Mouse (Mus musculus) left cerebral cortex, postnatal 10 days (tissue): Measurements from ENCODE around the gene Rps12. TPM values are rescaled to one million over a fixed set of nuclear protein-coding genes. Genes with fewer than 3 reads are reported as not detected.
A peak's percentile ranks its signal among the peaks of the same experiment; 100 is the strongest.

Experiments used
- DNase-seq, 2 experiments: peaks; one replicate each; pipeline ENCODE4 v3.0.0; 2021 to 2022; ENCODE audit warnings: low spot score in 2 of 2, mixed read lengths in 1 of 2; ENCODE audit errors: extremely low spot score in 1 of 2
- intact Hi-C: fragments of 180-260 bp; cut with DNase I; formaldehyde crosslinking; loops from one replicate; pipeline ENCODE4 v1.15.1; 2025
- total RNA-seq, 2 experiments: library from RNA; stranded (reverse); gene quantifications; 2 replicates each; pipeline ENCODE4 v1.2.3; 2021

The Rps12 gene
- total RNA-seq, result 100 to 1,000 TPM; 259 to 319 TPM

DNA sequence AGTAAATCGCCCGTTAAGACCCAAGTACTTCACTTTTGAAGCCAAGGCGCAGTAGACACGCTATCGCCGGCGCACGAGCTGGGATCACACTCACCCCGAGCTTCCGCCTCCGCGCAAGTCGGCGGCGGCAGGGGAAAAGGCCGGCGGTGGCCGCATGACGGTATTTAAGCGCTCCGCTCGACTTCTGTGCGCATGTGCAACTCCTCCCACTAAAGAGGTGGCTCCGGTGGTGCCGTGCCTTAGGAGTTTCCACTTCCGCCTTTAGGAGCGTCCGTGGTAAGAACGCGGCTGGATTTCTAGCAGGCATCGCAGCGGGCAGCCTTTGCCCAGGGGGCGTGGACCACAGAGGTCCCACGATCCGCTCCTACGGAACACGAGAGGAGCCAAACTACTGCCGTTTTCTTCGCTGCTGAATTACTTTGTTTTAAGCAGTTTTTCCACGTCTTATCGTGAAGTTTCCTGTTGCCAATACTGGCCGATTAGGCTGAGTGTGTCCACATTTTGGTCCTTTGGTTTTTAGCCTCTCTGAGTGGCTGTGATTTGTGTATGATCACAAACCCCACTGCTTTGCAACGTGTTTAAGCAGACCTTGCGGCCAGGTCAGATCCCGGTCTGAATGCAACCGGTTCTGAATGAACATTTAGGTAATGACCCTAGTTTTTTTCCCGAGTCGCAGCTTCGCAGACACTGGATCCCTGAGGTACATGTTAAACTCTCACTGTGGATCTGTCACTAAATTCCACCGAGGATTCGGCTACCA, at the start of gene Rps12:
Rps12 (minus strand) TSS at position 214 of the 760 bp plus-strand sequence.
- peak; percentile 99 for DNase-seq
- intact Hi-C loops, result no loop called here

DNA sequence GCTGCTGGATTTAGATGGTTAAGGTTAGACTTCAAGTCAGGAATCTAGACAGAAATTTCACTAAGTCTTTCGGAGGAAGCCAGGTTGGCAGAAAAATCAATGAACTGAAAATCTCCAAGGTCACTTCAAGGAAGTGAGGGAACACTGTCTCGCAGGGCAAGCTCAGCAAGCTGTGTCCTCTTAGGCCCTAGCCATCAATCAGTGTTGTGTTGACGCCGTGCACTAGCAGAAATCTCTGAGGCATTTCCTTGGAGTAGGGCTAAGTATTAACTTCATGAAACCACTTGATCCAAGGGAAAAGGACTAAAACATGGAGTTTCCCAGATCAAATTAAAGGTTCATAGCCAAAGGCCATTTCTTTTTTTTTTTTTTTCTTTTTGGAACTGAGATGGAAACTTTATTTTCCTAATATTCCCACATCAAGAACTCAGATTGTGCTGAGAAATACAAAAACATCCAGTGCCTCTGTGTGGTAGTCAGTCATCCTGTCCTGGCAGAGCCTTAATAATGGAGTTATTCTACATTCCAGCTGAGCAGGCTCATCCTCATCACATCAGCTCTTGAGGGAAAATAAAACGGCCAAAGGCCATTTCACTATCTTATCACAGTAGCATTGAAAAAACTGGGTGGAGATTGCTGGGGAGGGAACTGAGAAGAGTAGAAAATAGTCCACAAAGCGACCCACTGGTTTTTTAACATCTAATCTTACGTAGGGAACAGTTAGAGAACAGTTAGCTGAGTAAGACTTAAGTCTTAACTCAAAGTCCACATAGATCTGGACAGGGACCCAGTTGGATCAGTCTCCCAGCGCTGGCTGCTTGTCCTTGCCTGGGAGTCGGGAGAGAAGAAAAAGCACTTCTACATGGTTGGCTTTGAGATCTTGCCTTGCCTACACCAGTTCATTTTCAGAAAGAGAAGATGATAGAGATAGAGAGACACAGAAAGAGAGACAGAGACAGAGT, 49.2 kb upstream of the Rps12 start:
- no peak for DNase-seq
- intact Hi-C loops, result no loop called here

DNA sequence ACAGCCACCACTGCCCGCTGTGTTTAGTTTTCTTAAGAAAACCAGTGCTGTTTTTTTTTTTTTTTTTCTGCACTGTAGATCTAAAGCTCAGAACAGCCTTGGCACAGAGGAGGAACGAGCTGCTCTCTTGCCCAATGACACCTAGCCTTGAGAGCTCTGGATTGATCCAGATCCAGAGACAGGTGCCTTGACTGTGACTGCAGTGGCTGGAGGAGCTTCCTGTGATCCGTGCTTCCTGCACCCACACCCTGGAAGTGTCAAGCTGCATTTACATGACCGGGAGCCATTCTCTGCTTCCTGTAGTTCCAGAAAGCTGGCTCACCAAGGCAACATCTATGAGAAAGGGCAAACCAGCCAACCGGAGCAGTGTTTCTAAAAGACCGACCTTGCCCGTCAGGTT, 39.4 kb upstream of the Rps12 start:
- DNase-seq, result no peak
- intact Hi-C loops, result no loop called here

DNA sequence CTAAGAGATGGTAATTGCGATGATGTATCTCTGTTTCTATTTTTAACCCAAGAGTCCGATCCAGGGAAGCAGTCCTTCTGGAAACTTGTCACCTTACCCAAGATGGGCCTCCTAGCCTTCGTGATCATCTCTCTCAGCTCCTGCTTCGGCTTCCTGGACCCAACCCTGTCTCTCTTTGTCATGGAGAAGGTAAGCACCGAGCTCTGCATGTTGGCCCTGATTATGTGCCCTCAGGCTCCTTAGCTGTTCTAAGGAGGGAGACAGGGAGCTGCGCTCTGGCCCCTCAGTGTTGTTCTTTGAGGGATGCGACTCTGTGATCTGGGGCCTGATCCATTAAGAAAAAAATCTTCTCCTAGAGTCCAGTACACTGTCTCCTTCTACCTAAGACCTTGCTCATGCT, 29.2 kb upstream of the Rps12 start:
- no peak for DNase-seq
- intact Hi-C loops, result loop anchor here (5.0 to 10.0 kb wide), 2 partner anchors 161 to 479 kb away; no protein-coding TSS in a partner anchor

DNA sequence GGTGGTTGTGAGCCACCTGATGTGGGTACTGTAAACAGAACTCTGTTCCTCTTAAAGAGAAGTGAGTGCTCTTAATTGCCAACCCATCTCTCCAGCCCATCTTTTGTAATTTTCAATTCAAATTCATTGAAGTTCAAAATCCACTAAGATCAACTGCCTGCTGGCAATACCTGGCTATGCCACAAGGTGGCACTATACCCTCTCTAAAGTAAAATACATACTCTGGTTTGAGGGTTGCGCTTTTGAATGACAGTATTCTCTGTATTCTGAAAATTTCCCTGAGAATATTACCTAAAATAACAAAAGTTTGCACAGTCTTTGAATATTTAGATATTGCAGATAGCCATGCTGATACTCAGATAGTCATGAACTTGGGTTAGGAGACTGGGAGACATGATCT, 28.1 kb upstream of the Rps12 start:
- peak; percentile 74 to 77 for DNase-seq
- intact Hi-C loops, result loop anchor here (2.0 to 10.0 kb wide), 3 partner anchors 162 to 480 kb away; no protein-coding TSS in a partner anchor

DNA sequence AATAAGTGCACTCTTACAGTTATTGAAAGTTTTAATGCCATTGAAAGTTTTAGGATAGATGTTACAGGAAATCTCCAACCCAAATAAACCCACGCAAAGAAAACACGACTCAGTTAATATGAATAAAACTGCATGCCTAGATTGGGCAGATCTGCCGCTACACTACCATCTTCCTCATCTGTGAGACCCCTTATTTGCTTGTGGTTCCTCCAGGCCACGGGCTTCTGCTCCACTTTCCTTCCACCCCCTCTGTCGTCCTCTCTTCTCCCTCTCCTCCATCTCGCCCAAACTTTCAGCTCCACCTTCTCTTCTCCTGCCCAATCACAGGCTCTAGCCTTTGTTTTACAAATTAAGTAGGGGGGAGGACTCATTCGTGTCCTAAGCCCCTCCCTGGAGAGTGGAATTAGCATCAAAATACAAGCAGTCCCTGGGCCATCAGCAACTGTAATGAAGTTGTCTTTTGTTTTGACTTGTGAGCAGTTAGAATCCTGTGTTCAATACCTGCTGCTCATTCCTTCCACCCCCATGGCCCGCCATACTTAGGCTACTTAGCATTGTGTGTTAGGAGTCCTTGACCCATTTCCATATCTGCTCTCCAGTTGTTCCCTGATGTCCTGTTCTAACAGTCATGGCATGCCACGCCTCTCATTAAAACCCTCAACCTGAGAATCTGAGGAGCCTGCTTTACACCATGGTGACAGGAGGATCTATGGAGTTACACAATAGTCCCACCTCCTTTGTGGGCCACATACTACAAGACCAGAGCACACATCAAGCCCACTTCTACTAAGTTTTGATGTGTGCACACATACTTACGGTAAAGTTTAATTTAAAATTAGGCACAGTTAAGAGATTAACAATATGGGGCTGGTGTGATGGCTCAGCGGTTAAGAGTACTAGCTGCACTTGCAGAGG, 26.0 kb upstream of the Rps12 start:
- intact Hi-C loops, result loop anchor here (5.0 to 10.0 kb wide), 3 partner anchors 299 to 482 kb away; no protein-coding TSS in a partner anchor
- no peak for DNase-seq

DNA sequence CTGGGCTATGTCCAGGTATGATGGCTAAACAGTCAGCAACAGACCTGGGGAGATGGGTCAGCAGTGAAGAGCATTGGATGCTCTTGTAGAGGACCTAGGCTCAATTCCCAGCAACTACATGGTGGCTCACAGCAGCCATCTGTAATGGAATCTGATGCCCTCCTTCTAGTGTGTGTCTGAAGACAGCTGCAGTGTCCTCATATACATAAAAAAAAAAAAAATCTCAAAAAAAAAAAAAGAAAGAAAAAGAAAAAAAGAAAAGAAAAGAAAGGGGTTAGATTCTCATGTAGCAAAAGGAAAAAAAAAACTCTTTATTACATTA, 25.3 kb upstream of the Rps12 start:
- intact Hi-C loops, result loop anchor here (5.0 to 10.0 kb wide), 3 partner anchors 300 to 482 kb away; no protein-coding TSS in a partner anchor
- no peak for DNase-seq

DNA sequence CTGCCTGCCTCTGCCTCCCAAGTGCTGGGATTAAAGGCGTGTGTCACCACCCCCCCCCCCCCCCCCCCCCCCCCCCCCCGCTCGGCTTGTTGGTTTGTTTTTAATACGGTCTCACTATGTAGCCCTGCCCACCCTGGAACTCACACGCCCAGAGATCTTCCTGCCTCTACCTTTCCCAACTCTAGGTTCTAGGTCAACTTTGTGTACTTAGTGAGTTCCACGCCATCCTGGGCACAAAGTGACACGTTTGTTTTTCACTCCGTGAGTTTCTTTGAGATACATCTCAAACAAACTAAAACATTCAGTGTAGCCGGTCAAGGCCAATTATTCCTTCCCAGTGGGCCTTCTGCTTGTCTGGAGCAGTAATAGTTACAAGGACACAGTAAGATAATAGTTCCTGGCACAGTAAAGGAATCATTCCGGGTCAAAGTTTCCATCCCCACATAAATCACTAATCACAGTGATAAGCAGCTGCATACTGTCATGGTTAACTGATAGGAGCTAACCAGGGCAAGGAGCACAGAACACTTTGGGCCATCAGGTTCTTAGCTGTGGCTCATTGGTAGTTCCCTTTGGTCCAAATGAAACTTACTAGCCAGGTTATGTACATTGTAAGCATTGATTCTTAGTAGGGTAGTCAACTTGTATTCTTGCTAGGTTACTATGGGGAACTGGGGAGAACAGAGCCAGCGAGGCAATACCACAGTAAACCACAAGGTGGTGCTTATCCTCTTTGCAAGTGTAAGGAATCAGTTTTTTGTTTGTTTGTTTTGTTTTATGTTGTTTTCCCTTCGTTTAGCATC, 24.8 kb upstream of the Rps12 start:
- peak; percentile 34 to 75 for DNase-seq
- intact Hi-C loops, result loop anchor here (5.0 to 10.0 kb wide), 3 partner anchors 300 to 483 kb away; no protein-coding TSS in a partner anchor

DNA sequence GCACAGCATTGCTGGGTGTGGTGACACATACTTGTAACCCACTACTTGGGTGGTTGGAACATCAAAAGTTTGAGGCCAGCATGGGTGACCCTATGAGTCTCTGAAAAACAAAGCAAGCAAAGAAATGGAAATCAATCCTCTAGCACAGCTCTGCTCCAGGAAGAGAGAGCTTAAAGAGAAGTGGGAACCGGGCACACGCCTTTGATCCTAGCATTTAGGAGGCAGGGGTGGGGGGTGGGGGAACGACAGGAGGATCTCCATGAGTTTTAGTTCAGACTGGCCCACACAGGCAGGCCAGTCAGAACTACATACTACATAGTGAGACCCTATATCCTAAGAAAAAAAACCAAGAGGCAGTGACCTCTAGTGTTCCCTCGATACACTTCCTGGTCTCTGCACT, 19.1 kb upstream of the Rps12 start:
- no peak for DNase-seq
- intact Hi-C loops, result no loop called here

DNA sequence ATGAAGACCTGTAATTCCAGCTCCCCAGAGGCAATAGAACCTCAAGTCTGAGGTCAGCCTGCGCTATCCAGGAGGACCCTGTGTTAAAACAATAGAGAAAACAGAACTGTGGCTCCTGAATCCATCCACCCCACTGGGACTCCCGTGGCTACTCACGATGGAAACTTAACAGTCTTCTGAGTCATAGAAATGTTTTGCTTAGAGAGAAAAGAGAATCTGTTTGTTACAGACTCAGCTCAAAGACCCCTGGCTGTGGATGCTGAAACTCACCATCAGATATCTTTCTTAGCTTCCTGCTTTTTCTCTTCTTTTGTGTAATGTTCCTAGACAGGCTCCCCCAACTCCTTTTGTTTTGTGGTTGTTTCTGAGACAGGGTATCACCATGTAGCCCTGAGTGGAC, 17.6 kb upstream of the Rps12 start:
- no peak for DNase-seq
- intact Hi-C loops, result no loop called here

DNA sequence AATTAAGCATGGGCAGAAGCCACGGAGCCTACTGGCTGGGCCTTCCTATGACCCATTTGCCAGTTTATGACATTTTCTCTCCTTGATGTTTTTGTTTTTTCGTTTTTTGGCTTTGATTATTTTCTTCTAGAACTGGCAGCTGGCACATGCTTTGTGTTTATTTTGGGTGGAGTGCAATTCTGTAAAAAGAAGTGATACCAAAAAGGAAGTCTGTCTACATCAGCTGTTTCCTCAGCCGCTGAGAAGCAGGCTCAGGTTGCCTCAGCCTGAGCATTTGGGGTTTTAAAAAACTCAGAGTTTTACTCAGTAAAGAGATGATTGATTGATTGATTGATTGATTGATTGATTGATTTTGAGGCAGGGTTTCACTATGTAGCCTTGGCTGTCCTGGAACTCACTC, 15.8 kb upstream of the Rps12 start:
- no peak for DNase-seq
- intact Hi-C loops, result no loop called here

DNA sequence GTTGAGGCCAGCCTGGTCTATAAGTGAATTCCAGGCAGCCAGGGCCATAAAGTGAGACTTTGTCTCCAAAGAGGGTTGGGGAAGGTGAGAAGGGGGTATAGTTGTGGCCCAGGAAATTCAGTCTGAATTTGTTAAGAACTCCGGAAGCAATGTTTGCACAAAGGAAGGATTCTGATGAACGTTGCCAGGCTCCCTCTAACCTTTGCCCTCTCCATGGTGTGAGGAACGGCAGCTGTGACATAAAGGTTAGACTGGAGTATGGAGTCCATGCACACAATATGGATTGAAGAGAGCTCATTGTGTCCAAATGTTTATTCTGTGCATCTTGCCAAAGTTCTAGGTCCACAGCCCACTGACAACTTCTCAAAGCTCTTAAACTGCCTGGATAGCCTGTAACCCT, 12.9 kb upstream of the Rps12 start:
- intact Hi-C loops, result no loop called here
- DNase-seq, result no peak

DNA sequence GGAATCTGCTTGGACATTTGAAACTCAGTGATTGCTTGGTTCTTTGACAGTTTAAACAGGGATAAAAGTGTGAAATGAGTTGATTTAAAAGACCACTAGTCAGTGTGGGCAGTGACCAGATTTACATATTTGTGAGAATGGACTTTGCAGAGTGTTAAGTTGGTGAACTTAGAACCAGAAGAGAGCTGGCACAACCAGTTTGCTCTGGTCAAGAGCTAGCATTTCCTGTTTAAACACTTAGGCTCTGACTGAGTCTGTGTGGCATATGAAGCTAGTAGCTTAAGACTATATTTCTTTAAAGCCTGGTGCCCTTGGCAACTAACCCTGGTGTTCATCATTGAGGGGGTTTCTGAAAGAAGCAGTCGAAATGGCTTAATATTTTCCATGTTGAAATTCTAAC, 11.1 kb upstream of the Rps12 start:
- intact Hi-C loops, result no loop called here

DNA sequence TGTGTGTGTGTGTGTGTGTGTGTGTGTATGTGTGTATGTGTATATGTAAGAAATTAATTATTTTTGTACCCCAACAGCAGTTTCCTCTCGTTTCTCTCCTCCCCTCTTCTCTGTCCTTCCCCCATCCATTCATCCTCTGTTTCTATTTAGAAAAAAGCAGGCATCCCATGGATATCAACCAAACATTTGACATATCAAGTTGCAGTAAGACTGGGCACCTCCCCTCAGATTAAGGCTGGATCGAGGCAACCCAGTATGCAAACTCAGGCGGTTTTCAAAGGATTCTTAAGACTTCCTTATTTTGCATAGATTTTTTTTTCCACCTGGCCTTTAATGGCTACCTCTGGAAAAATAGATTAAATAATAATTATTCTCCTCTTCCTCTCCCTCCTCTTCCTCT, 10.5 kb upstream of the Rps12 start:
- no peak for DNase-seq

More for the DNA sequence above, 11.1 kb upstream of the Rps12 start:
- DNase-seq, result no peak

DNA sequence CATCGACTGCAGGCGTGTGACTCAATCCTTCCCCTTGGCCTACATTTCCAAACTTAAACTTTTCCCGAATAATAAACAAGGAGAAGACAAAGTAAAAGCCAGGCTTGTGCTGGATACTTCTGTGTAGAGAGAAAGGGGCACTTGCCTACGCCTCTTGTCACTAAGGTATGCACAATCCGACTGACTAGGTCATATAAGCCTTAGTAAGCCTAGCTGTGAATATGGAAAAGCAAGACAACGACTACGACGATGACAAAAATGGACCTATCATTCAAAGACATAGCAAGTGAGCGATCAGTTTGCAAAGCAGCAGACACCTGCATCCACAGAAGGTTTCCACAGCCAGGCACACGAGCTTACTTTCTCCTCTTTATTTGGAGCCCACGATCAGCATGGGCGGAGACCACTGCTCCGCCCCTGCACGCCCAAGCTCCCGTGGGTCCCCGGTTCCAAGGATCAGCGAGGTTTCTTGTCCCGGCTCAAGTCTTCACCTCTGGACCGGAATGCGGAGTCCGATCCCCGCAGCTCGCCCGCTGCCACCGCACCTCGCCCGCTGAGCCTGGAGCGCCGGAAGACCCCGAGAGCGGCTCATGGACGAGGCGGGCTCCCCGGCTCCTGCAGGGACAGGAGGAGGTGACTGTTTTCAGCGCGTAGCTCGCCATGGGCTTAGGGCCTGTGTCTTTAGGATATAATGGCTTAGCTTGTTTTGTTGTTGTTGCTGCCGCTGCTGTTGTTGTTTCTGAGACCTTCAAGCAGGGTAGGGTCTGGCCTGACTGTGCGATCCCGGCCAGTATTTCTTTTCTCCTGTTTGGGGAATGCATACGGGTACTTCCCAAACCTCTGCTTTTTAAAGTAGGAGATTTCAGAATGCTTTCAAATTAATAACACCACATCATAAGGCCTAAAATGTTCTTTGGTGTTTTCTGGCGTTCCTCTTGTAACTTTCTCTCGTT, 9.8 kb upstream of the Rps12 start, which contains the start of gene Slc18b1:
Slc18b1 (plus strand) TSS at position 436 of the 953 bp plus-strand sequence.
- intact Hi-C loops, result no loop called here
- peak in 1 of 2 experiments; percentile 45 for DNase-seq

More for the DNA sequence above, 10.5 kb upstream of the Rps12 start:
- intact Hi-C loops, result no loop called here

DNA sequence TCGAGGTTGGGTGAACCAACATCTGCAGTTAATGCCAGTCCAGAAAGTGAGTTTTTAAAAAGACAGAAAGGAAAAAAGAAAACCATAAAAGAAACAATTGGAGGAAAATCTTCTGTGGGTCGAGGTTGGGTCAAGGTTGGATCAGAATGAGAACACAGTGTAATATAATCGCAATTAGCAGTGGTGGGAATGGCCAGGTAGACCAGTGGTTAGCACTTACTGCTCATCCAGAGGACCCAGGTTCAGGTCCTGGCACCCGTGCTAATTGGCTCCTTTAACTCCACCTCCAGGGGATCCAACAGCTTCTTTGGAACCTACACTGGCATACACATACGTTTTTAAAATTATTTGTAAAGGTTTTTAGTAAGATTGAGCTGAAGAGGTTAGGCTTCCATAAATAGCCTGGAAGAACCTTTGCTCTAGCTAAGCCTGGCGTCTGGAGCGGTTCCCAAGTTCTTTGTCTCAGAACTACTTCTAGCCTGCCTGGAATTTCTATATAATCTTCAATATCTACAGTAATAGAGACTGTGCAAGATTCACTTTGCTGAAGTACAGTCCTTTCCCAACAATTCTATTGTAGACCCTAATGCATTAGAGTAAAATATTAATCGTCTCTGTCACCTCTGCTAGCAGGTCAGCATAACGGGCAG, 8.9 kb upstream of the Rps12 start:
- intact Hi-C loops, result no loop called here
- no peak for DNase-seq
